Mouse (Mus musculus): Measurements from ENCODE around the gene Ostf1. TPM values are rescaled to one million over a fixed set of nuclear protein-coding genes. Genes with fewer than 3 reads are reported as not detected.
"Not testable (repeated sequence)": the region's sequence is repeated elsewhere in the genome, so short reads cannot be mapped to it uniquely, and the experiment has no call there.

The Ostf1 gene
- total RNA-seq, 2 experiments from 2014 or later: 25.0 to 27.0 TPM

- no peak for DNase-seq (ENCODE audit: low spot score in 2 of 2)
These were observed 32.0 kb downstream of the Ostf1 start for GRCm38 (mm10) chr19:18599650-18600049.

GRCm38 (mm10) chr19:18599051-18599450, 32.6 kb downstream of the Ostf1 start:
- no peak for DNase-seq (ENCODE audit: low spot score in 2 of 2)

GRCm38 (mm10) chr19:18598265-18598926, 33.2 kb downstream of the Ostf1 start:
- no peak for DNase-seq (ENCODE audit: low spot score in 2 of 2)

GRCm38 (mm10) chr19:18597772-18598171, 33.9 kb downstream of the Ostf1 start:
- DNase-seq (ENCODE audit: low spot score in 2 of 2): no peak

GRCm38 (mm10) chr19:18596876-18597275, 34.7 kb downstream of the Ostf1 start:
- DNase-seq (ENCODE audit: low spot score in 2 of 2): no peak

GRCm38 (mm10) chr19:18593722-18594121, 37.9 kb downstream of the Ostf1 start:
- peak; percentile 19 to 62 for DNase-seq (ENCODE audit: low spot score in 2 of 2)

- no peak for DNase-seq (ENCODE audit: low spot score in 2 of 2)
These were observed 38.7 kb downstream of the Ostf1 start for GRCm38 (mm10) chr19:18592919-18593318.

GRCm38 (mm10) chr19:18590942-18591354, 40.7 kb downstream of the Ostf1 start:
- DNase-seq (ENCODE audit: low spot score in 2 of 2): no peak

- no peak for DNase-seq (ENCODE audit: low spot score in 2 of 2)
These were observed 41.4 kb downstream of the Ostf1 start for GRCm38 (mm10) chr19:18590234-18590633.

- no peak for DNase-seq (ENCODE audit: low spot score in 2 of 2)
These were observed 42.3 kb downstream of the Ostf1 start for GRCm38 (mm10) chr19:18589276-18589675.

- DNase-seq (ENCODE audit: low spot score in 2 of 2): not testable (repeated sequence)
These were observed 42.8 kb downstream of the Ostf1 start for GRCm38 (mm10) chr19:18588801-18589200.

- DNase-seq (ENCODE audit: low spot score in 2 of 2): no peak
These were observed 43.4 kb downstream of the Ostf1 start for GRCm38 (mm10) chr19:18588243-18588642.

GRCm38 (mm10) chr19:18587118-18587517, 44.5 kb downstream of the Ostf1 start:
- no peak for DNase-seq (ENCODE audit: low spot score in 2 of 2)

- no peak for DNase-seq (ENCODE audit: low spot score in 2 of 2)
These were observed 47.0 kb downstream of the Ostf1 start for GRCm38 (mm10) chr19:18584621-18585020.

- no peak for DNase-seq (ENCODE audit: low spot score in 2 of 2)
These were observed 47.9 kb downstream of the Ostf1 start for GRCm38 (mm10) chr19:18583706-18584105.

- DNase-seq (ENCODE audit: low spot score in 2 of 2): no peak
These were observed 48.7 kb downstream of the Ostf1 start for GRCm38 (mm10) chr19:18582887-18583286.

GRCm38 (mm10) chr19:18582226-18582625, 49.4 kb downstream of the Ostf1 start:
- DNase-seq (ENCODE audit: low spot score in 2 of 2): no peak

GRCm38 (mm10) chr19:18581046-18581445, 50.6 kb downstream of the Ostf1 start:
- DNase-seq (ENCODE audit: low spot score in 2 of 2): no peak

- no peak for DNase-seq (ENCODE audit: low spot score in 2 of 2)
These were observed 52.6 kb downstream of the Ostf1 start for GRCm38 (mm10) chr19:18579012-18579358.

- peak in 1 of 2 experiments; percentile 24 for DNase-seq (ENCODE audit: low spot score in 2 of 2)
These were observed 53.2 kb downstream of the Ostf1 start for GRCm38 (mm10) chr19:18578216-18579011.

- DNase-seq (ENCODE audit: low spot score in 2 of 2): no peak
These were observed 54.3 kb downstream of the Ostf1 start for GRCm38 (mm10) chr19:18577348-18577747.

GRCm38 (mm10) chr19:18575891-18576290, 55.7 kb downstream of the Ostf1 start:
- no peak for DNase-seq (ENCODE audit: low spot score in 2 of 2)

- DNase-seq (ENCODE audit: low spot score in 2 of 2): no peak
These were observed 57.7 kb downstream of the Ostf1 start for GRCm38 (mm10) chr19:18573907-18574306.
